Mouse (Mus musculus) liver, adult 2 months (tissue): ENCODE measurements at regions not wholly inside any gene's neighbourhood (a gene's known extent, or its start where the extent isn't known, plus 50 kb on each side); places are given as distances from the start of the nearest gene placed in this dataset.

ENCODE experiments used
- DNase-seq: peaks from one replicate; pipeline ENCODE4 v3.0.0-alpha.2; 2011; ENCODE audit warnings: low read depth, low spot score; ENCODE audit errors: extremely low read depth
- H3K27ac ChIP-seq: fragments of 200-500 bp; replicated peaks from 2 replicates; pipeline ENCODE4 v1.5.1; 2012; ENCODE audit warnings: low read depth, mild to moderate bottlenecking, control low read depth, inconsistent platforms, low read length; ENCODE audit not compliant: insufficient read depth
- H3K27me3 ChIP-seq: fragments of 200-500 bp; 2 replicates; pipeline ENCODE4 v1.6.1; 2012; ENCODE audit warnings: mild to moderate bottlenecking, moderate library complexity, low read length, inconsistent platforms; ENCODE audit not compliant: control insufficient read depth, insufficient read depth
- H3K36me3 ChIP-seq: fragments of 200-500 bp; 2 replicates; pipeline ENCODE4 v1.6.1; 2012; ENCODE audit warnings: low read length, inconsistent platforms; ENCODE audit not compliant: control insufficient read depth, insufficient read depth
- H3K4me1 ChIP-seq: fragments of 200-500 bp; 2 replicates; pipeline ENCODE4 v1.6.1; 2011; ENCODE audit warnings: low read length; ENCODE audit not compliant: control insufficient read depth, insufficient read depth
- H3K4me3 ChIP-seq: fragments of 200-500 bp; 2 replicates; pipeline ENCODE4 v1.5.1; 2011; ENCODE audit warnings: low read depth, mild to moderate bottlenecking, control low read depth, low read length, moderate library complexity; ENCODE audit not compliant: insufficient read depth
- H3K79me2 ChIP-seq: fragments of 200-500 bp; 2 replicates; pipeline ENCODE4 v1.6.1; 2012; ENCODE audit warnings: inconsistent platforms, mild to moderate bottlenecking, low read length, moderate library complexity; ENCODE audit not compliant: control insufficient read depth, insufficient read depth
- H3K9ac ChIP-seq: fragments of 200-500 bp; 2 replicates; pipeline ENCODE4 v1.6.1; 2012; ENCODE audit warnings: low read depth, mild to moderate bottlenecking, control low read depth, inconsistent platforms, low read length
- CTCF ChIP-seq: fragments of 200-500 bp; IDR thresholded peaks from 2 replicates; pipeline ENCODE4 v1.5.1; 2011; ENCODE audit warnings: low read depth, low read length, control low read depth
- POLR2A ChIP-seq: fragments of 200-500 bp; IDR thresholded peaks from 2 replicates; pipeline ENCODE4 v1.6.1; 2011; ENCODE audit warnings: low read length, control low read depth; ENCODE audit not compliant: insufficient read depth; ENCODE audit errors: extremely low read depth
- WGBS: fragments of 180-500 bp; shearing (Covaris S2); methylation state at CpG from one replicate; pipeline ENCODE4 v1.1.7; 2018; 5-methylcytosine and 5-hydroxymethylcytosine counted together

GRCm38 (mm10) chr6:97741427-97741826, 65.4 kb upstream of the Mitf start:
- Histone ChIP-seq H3K27ac (no peak overlapping the region), H3K27me3 (no peaks in the 10 kb centered on the region), H3K9ac (no peak overlapping the region), H3K4me3 (no peak overlapping the region), H3K36me3 (no peaks in the 10 kb centered on the region), H3K4me1 (no peaks in the 10 kb centered on the region), H3K79me2 (no peaks in the 10 kb centered on the region)
- 71% methylated on average over 13 of the region's 13 CpGs for WGBS
- TF ChIP-seq CTCF (no peak), POLR2A (no peak)
- DNase-seq: no peak

DNA sequence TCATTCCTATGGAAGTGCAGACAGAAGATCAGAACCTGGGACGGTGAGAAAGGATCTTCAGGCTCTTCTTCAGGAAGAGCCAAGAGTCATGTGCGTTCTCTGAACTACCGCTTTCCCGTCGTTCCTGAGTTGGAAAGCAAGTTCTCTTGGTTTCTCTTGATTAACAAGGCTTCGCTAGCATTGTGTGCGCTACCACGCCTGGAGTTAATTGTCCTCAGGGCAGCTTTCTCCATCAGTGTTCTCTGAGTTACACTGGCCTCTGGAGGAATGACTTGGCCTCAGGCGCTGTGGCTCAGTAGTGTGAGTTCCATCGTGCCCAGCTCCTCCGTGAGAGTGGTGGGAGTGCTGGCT, 66.0 kb upstream of the Mitf start:
- Histone ChIP-seq H3K9ac (no peak overlapping the region), H3K27me3 (no peaks in the 10 kb centered on the region), H3K79me2 (no peaks in the 10 kb centered on the region), H3K27ac (no peak overlapping the region), H3K36me3 (no peaks in the 10 kb centered on the region), H3K4me1 (no peaks in the 10 kb centered on the region), H3K4me3 (no peak overlapping the region)
- 63% methylated on average over 11 of the region's 11 CpGs for WGBS
- TF ChIP-seq CTCF (no peak), POLR2A (no peak)
- no peak for DNase-seq

DNA sequence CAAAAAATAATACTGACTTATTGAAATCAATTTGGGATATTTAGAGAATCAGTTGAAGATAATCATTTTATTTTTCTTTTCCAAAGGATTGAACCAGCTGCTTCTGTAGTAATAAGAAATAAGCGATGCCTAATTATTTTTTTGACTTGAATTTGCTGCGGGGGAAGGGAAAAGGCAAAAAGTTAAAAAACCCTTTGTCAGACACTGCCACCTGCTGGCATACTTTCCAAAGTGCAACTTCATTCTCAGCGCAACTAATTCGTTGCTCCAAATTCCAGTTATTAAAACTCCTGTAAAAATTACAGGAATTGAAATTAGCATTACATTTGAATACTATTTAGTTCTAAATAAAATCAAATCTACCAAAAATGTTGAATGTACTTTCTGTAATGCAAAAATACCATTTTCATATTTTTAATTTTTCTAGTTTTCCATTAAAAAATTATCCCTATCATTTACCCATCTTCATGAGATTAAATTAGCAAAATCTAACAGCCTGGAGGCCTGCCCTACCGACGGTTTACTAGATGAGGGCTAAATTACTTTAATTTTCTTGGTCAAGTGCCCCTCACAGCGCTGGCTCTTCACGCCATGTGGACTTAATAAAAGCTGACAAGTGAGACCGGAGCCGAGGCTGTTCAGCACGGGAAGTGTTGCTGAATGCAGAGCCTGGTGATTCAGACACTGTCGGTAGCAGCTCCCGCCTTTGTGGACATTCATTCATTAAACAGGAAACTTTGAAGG, 66.6 kb upstream of the Mitf start:
- Histone ChIP-seq H3K27ac (no peak overlapping the region), H3K36me3 (no peaks in the 10 kb centered on the region), H3K4me3 (no peak overlapping the region), H3K9ac (no peak overlapping the region), H3K4me1 (no peaks in the 10 kb centered on the region), H3K79me2 (no peaks in the 10 kb centered on the region), H3K27me3 (no peaks in the 10 kb centered on the region)
- DNase-seq: peak; percentile 13
- TF ChIP-seq POLR2A: no peak
- no peak for TF ChIP-seq CTCF
- WGBS: 27% methylated on average over 13 of the region's 13 CpGs

GRCm38 (mm10) chr6:97738846-97739245, 68.0 kb upstream of the Mitf start:
- no peaks in the 10 kb centered on the region for H3K79me2 ChIP-seq
- H3K4me3 ChIP-seq: no peak overlapping the region

GRCm38 (mm10) chr6:97730835-97731234, 76.0 kb upstream of the Mitf start:
- H3K36me3 ChIP-seq: no peaks in the 10 kb centered on the region
- H3K79me2 ChIP-seq: no peaks in the 10 kb centered on the region
- H3K27me3 ChIP-seq: 0 out of 2 replicates have a peak, but pooled peaks cover 2% of the 10 kb centered on the region
- no peak overlapping the region for H3K4me3 ChIP-seq
- H3K27ac ChIP-seq: no peak overlapping the region
- no peak for TF ChIP-seq POLR2A
- no peak for TF ChIP-seq CTCF
- DNase-seq: no peak
- H3K4me1 ChIP-seq: no peaks in the 10 kb centered on the region
- no peak overlapping the region for H3K9ac ChIP-seq

More at GRCm38 (mm10) chr6:97738846-97739245, 68.0 kb upstream of the Mitf start:
- H3K27me3 ChIP-seq: no peaks in the 10 kb centered on the region
- H3K4me1 ChIP-seq: no peaks in the 10 kb centered on the region
- WGBS: 64% methylated on average over 4 of the region's 4 CpGs
- H3K27ac ChIP-seq: no peak overlapping the region
- DNase-seq: no peak
- no peaks in the 10 kb centered on the region for H3K36me3 ChIP-seq
- no peak overlapping the region for H3K9ac ChIP-seq
- TF ChIP-seq POLR2A (no peak), CTCF (no peak)

- DNase-seq: no peak
- Histone ChIP-seq H3K4me3 (no peak overlapping the region), H3K36me3 (no peaks in the 10 kb centered on the region), H3K9ac (no peak overlapping the region), H3K27ac (no peak overlapping the region), H3K4me1 (no peaks in the 10 kb centered on the region), H3K27me3 (no peaks in the 10 kb centered on the region), H3K79me2 (no peaks in the 10 kb centered on the region)
- TF ChIP-seq POLR2A: no peak
- no peak for TF ChIP-seq CTCF
- 48% methylated on average over 6 of the region's 6 CpGs for WGBS
Observed at GRCm38 (mm10) chr6:97718184-97718910, 88.5 kb upstream of the Mitf start.
